Mouse (Mus musculus): ENCODE data around the gene Blnk.
A peak's percentile ranks its signal among the peaks of the same experiment; 100 is the strongest.

Gene Blnk

DNA sequence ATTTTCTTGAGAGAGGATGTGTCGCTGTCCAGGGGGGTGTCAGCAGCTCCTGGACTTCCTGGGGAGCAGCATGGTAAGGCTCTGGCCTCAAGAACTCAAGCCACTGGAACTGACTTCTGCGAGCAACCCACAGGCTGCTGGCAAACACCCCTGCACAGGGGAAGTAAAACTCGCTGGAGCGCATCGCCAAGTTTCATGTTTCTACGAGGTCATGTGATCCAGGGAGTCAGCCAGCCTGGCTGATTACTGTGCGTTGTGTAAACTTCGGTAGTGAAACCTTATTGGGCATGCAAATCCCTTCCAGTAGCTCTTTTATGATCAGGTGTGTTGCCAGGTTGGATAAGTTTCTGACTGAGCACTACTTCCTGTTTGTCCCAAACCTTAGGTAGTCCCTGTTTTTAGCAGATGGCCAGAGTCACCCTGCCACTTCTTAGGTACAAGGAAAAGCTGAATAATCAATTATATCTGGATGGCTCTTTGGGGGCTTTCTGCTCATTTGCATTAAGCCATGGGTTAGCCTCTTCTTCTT is at the start of gene Blnk:
Gene Blnk, minus strand, starts transcription at position 479 of the 529 bp plus-strand sequence.
- peak; percentile 29 for DNase-seq

DNA sequence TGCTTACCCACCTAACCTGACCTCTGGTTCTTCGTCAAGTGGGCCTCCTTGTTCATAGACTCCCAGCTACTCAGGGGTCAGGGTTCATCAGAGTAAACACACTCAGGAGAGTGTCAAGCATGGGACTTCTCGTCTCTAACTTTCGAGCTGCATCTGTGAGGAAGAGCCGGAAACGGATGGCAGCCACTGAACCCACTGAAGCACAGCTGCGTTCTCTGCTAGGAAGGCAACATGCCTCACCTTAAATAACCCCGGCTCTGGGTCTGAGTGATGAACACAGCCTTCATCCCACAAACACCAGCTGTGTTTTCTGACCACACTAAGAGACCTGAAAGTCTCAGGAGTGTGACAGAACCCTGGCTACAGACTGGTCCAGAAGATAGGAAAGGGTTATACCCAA is 44.8 kb upstream of the Blnk start:
- DNase-seq, result peak; percentile 86

DNA sequence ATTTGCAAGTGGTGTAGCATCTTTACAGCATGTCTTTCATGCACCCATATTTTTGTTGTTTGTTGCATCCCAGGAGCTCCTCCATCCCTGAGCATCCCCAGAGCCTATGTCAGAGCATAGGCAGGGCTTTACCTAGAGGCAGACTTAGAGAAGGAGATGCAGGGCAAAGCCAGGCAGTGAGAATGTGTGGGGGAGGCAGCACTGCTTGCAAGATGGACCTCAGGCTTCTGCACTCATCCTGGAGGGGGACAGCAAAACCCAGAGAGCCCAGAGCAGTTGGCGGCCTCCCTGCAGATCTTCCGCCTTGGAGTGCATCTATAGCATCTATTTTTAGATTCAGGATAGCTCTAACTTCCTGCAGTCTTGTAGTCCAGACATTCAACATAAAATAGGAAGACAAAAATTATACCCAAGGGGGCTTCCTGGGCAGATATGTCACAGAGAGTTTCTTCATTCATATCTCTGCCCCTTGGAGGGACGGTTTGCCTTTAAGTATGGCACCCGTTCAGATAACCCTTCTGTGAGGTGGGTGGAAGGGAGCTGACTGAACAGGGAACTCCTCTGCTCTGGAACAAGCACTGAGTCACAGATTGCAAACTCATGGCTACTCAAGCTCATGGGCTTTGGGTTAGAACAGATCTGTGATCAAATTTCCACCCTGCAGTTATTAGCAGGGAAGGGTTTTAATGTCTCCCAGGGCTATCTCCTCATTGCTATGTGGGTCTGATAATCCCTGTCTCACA is 41.6 kb upstream of the Blnk start:
- no peak for DNase-seq

DNA sequence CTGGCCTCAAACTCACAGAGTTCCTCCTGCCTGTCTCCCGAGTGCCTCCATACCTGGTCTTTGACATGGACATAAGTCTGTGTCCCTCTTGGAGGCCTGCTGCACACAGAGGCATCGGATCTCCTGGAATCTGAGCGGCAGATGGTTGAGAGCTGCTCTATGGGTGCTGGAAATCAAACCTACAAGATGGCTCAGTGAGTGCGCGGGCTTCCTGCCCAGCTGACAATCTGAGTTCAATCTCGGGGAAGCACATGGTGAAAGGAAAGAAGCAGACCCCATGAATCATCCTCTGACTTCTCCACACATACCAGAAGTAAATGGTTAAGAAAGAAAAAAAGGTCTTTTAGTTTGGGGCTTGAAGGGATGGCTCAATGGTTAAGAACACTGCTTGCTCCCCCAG is 37.5 kb upstream of the Blnk start:
- no peak for DNase-seq

DNA sequence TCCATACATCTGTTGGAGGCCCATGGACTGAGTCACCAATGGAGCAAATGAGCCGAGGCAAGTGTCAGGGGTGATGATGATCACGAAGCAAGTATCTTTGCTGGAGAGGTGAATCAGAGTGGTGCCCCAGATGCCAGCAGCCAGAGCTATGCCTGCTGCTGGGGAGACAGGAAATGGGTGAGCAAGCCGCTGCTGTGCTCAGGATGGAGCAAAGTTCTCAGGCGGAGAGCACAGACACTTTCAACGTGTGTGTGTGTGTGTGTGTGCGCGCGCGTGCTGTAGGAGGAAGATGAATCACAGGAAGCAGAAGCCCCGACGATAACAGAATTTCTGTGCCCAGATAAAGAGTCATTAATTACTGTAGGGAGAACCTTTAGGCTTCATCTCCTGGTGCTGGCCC is 36.7 kb upstream of the Blnk start:
- DNase-seq, result peak; percentile 84

DNA sequence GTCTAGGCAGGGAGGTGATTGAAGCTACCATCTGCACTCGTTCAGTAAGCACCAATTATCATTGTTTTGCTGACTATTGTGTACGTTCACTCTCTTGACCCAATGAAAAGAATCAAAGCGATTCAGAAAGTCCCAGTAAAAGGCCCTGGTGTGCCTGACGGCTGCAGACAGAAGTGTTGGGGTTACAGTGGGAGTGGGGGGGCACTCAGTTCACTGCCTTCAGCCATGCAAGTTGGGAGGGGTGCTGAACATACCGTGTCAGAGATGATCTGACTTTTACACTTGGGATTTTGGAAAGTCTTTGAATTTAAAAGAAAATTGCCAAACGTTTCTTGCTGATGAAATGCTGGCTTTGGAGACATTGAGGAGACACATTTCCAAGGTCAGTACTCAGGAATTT is 35.8 kb upstream of the Blnk start:
- DNase-seq, result peak; percentile 74

DNA sequence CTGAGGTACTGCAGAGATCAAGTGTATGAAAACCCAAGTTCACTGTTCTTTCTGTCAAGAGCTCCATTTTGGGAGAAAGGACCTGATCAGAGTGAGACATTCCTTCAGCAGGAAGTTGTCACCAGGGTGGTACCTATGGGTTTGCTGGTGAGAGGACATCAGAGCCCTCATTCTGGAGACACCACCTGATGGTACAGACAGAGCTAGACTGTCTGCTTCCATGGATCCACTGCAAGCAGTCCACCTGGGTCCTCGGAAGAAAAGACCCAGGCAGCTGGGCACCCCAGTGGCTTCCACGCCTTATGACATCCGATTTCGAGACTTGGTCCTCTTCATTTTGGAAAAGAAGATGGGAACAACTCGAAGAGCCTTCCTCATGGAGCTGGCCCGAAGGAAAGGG is 34.9 kb upstream of the Blnk start, which contains the start of gene Dntt:
Gene Dntt, plus strand, starts transcription at position 57 of the 400 bp plus-strand sequence.
- peak; percentile 63 for DNase-seq

DNA sequence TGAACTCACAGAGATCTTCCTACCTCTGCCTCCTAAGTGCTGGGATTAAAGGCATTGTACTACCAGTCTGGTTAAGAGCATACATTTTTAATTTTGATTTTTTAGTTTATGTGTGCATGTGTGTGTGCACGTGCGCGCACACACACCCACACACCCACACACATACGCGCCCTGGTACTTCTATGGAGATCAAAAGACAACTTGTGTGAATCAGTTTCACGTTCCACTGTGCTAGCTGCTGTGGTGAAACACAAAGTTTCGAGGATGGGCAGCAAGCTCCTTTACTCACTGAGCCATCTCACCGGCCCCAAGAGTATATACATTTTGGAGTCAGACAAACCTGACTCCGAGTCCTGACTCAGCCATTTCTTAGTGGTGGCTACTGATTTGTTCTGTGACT is 33.3 kb upstream of the Blnk start:
- DNase-seq, result peak; percentile 45

DNA sequence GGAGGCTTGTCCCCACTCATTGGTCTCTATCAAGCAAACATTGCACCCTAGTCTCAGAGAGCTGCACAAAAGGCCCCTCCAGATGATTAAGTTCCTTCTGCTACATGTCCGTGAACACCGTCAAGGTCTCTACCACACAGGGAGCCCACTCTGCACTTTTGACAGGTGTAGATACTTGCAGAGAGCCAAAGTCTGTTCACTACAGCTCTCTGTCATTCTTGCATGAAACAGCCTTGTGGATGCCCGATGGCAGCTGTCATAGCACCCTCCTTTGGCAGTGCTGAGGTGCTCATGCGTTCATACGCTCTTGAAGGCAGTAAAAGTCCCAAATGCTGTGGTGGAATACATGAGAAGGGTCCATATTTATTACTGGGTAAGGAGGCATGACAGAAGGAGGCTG is 32.7 kb upstream of the Blnk start:
- peak; percentile 73 for DNase-seq

DNA sequence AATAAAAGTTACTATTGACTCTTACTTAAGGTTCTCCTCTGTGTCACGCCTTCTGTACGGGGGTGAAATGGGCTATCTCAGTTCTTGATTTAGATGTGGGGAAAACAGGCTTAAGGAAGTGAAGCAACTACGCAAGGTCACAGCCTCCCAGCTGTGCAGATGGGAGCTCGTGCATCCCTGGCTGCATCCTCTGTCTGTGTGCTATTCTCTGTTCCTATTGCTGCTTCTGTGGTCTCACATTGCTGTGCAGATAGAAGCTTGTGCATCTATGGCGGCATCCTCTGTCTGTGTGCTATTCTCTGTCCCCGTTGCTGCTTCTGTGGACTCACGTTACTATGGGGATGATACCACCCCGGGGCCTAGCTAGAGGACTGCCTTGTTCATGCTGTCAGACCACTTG is 32.2 kb upstream of the Blnk start:
- DNase-seq, result peak; percentile 61

DNA sequence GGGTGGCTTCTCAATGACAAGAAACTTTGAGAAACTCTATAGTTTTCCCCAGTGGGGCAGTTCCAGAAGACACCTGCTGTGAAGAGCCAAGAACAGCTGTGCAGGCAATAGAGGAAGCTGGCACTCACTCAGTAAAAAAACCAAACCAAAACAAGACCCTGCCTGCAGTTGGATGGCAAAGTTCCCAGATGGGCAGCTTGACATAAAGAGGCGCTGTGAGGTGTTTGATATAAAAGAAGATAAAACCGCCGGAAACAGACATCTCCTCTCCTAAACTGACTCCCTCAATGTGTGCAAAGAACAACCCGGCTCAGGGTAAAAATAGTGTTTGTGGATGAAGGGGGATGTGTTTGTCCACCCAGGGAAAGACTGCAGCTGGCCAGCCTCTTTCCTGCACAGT is 27.9 kb upstream of the Blnk start:
- peak; percentile 80 for DNase-seq

DNA sequence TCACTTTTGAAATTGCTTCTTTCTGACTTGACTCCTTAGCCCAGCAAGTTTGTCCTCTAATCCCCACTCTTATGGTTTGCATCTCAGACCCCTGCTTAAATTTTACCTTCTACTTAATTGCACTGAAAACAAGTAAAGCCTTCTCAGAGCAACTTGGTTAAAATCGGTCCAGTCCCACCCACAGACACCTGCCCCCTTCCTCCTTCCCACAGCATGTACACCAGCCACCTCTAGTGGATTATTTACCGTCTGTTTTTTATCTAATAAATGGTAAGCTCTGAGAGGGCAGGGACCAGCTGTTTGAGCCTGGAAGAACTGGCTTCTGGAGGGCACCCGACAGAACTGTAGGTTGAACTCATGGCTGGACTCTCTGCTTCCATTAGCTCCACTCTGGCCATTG is 26.2 kb upstream of the Blnk start:
- DNase-seq, result peak; percentile 58

DNA sequence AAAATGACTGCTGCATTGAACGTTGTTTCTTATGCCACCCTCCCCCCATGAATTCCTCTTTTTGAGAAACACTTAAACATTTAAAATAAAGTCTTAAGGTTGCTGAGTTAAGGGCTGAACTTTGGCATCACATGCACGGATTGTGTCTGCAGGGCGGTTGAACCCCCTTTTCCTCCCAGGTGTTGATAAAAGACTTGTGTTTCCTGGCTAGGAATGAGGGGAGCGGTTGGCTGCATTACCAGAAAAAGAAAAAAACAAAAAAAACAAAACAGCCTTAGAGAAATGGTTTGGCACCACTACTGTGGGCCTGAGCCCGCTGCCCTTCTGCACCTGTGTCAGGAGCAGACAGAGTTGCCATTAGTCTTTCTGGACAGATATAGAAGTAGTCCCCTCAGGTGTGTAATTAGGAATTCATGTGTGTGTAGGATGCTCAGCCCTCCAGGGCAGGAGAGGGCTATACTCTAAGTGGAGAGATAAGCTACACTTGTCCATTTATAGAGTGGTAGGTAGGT is 24.9 kb upstream of the Blnk start:
- DNase-seq, result peak; percentile 74

DNA sequence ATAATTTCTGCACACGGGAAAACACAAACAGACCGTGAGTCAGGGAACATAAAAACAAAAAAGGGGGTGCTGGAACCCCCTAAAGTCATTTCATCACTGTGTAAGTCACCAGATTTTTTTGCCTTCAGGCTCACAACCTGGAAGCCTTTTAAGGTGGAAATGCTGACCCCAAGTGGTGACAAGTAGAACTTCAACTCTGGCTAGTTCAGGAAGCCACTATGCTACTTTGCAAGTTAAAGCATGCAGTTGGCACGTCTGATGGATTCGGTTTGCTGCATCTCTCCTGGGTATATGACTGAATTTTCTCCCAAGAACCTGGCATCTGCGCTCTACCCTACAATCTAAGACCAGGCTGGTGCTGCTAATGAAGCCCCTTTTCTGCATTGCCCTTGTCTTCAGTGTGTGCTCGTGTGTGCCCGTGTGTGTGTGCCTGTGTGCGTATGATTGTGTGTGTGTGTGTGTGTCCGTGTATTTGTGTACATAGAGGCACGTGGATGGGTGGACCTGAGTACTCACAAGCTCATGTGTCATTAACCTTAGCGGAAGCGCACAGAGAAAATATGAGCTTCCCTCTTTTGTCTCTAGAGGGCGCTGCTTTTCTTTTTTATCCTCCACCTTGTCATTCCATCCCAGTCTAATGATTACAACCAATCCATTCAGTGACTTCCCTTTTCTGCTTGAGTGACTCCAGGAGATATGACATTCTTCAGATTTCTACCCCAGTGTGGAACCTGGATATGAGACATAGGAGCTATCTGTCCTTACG is 21.8 kb upstream of the Blnk start:
- DNase-seq, result peak; percentile 84

DNA sequence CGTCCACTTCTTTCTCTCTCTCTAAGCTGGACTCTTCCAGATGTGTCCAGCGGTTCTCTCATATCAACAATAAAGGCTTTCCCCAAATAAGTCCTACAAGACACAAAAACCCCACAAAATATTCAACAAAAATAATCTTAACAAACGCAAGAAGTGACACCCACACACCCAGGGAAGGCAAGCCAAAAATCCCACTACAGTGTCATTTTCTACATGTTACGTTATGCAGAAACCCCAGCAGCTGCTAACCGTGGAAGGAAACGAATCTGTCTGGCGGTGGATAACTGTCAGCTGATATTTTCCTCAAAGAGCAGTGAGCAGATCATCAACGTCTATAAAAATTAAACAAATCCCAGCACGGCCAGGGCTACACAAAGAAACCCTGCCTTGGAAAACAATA is 19.7 kb upstream of the Blnk start:
- DNase-seq, result no peak

DNA sequence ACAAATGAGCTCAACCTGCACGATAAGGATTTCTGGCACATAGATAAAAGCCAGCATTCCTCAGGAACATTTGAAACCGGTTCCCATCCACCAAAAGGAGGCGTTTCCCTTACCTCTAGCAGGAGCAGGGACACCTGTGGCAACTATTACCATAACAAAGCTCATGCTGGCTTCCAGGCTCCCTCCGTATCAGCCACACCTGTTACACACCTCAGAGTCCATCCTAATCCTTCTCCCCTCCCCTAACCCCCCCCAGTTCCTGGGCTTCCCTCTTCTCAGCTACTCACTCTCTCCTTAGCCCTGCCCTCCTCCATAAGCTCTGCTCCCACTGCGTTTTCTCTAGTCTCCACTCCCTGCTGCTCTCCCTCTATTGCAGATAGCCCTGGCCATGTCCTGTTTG is 19.3 kb upstream of the Blnk start:
- DNase-seq, result no peak

DNA sequence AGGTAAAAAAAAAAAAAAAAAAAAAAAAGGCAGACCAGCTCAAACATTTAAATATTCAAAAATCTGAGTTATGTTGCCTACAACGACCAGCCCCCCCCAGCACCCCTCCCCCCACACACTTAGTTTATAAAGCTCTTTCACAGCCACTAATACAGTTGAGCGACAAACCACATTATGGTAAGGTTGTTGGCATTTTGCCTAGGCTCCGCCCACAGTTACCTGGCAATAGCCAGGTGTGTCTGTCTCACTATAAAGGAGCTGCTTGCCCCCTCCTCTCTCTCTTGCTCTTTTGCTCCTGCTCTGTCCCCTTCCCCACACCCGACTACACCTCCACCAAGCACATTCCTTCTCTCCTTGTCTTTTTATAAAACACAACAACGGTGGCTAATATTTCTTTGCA is 17.3 kb upstream of the Blnk start:
- DNase-seq, result no peak

DNA sequence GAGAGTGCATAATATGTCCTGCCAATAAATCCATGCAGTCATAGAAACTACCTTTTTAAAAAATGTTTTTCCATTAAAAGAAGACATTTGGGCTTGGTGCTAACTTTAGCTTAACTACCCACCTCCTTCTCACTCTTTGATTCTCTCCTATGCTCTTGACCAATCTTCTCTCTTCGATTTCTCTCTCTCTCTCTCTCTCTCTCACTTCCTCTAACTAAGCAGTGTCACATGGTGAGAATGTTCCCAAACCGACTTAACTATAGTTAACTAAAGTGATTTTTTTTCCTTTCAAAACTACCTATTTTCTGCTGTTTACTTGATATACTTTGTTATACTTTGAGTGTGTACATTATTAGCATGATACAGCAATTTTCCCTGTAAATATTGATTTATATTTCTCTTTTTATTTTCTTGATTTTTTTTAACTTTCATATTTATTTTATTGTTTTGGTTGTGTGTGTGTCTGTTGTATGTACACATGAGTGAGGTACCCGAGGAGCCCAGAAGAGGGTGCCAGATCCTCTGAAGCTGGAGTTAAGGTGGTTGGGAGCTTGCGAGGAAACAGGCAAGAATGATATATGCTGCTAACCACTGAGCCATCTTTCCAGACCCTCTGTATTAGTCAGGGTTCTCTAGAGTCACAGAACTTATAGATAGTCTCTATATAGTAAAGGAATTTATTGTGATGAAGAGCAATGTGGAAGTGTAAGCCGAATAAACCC is 14.5 kb upstream of the Blnk start:
- no peak for DNase-seq

DNA sequence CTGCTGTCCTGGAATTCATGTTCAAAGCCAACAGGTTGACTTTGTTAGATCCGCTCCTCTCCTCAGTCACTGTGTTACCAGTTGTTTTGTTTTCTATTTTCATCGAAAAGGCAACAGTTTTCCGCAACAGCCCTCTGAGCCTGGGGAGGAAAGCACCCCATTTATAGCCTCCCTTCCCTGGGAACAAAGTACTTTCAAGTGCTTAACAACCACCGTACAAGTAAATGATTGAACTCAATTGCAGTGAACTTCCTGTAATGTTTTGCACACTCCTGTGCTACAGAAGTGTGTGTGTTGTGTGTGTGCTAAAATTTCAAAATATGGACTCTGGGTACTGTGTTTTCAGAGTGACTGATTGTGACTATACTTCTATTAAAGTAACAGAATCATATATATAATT is 13.4 kb upstream of the Blnk start:
- no peak for DNase-seq

DNA sequence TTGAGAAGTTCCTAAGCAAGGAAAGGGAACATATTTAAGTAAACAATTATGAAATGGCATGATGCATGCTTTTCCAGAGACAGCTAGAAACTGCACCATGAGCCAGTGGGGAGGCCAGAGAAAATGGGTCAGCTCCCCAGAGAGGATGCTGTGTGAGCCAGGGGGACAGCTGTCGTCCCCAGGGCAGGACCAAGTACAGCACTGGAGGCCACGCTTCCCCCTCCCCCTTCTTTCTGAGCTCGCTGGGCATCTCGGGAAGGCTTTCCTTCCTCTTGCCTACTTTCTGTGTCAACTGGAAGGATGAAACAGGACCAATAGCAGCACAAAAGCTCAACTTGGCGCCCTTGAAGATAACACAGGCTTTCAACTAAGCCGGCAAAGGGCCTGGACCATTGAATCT is 13.0 kb upstream of the Blnk start:
- no peak for DNase-seq

DNA sequence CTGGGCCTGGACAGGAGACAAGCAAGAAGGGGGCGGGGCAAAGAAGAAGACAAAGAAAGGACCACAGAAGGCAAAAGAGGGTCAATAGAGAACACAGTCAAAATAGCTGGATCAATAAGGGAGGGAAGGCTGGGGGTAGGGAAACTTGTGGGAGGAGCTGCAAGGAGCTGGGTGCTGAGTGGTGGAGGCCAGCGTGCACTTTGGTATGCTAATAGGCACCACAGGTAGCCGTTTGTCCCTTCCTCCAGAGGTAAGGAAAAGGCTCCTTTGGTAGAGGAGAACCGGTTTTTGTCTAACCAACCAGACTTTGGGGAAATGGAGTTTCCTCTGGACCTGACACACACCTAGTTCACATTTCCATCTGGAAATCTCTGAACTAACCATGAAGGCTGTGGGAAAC is 12.3 kb upstream of the Blnk start:
- DNase-seq, result no peak

DNA sequence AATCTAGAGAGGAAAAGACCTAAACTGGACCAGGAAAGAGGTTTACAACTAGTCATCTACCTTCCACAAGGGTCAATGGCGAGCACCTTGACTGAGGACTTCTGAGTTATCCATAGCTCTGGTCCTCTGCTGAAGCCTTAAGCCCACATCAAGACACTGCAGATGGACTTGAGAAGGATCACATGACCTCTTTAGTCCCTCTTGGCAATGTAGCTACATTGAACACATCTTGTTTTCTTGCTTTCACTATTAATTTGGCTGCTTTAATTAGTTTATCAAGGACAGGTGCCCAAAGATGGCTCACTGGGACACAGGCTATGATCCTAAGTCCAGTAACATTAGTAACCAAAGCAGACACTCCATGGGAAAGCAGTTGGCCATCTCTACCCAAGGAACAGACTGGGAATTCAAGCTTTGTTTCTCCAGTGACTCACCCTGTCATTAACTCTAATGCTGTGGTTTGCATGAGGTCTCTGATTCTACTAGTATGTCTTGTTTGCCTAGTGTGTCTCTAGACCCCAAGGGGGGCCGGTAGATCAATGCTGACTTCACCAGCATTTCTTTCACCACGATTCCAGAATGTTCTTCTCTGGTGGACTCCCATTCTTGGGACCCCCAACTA is 9.5 kb upstream of the Blnk start:
- DNase-seq, result no peak

DNA sequence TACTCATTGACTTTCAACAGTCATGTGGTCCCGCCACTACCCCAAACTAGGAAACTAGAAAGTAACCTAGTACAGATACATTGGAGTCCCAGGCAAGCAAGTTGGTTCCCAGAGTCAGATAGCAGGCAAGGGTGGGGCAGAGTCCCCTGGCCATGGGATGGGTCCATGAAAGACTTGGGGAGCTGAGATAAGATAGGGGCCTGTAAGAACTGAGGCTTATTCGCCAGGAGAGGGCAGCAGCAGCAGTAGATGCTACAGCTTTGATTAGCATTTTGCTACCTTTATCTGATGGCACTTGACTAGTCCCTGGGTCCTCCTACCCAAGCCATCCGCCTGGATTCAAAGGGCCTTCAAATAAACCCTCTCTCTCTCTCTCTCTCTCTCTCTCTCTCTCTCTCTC is 5.2 kb upstream of the Blnk start:
- DNase-seq, result peak; percentile 54
